Mouse (Mus musculus) 3T3-L1 (cell line): ENCODE measurements around the gene Catsperg1.
"Not testable (repeated sequence)": the region's sequence is repeated elsewhere in the genome, so short reads cannot be mapped to it uniquely, and the experiment has no call there.

Experiments used
- DNase-seq: peaks from one replicate; pipeline ENCODE4 v3.0.0-alpha.2; 2015; ENCODE audit warnings: low read depth, low spot score

Catsperg1 gene

DNA sequence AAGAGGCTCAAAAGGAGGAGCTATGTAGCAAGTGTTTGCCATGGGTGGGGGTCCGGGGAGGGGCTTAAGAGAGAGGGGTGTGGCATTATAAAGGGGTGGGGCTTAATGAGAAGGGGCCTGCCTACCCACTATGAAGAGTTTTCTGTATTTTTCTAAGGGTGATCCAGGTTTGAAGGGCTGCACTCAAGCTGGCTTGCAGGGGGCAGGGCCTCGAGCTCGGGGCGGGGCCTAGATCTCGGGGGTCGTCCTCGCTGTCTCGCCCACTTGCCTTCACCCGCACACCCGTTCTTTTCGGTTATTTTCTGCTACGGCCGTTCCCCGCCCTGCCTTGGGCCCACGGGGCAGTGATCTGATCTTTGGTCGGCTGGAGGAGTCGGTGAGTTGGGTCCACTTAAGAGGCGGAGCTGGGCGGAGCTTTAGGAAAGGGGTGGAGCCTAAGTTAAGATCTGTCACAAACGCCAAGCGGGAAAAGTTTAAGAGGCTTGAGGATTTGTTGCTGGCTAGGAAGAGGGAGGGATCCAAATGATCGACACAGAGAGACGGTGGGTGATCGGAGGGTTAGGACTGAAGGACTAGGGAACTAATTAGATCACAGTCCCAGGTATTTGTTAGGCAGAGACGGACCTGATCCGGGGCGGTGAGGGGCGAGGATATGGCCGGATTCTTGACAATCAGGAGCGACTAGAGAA is 43.6 kb downstream of the Catsperg1 start, which contains the start of the genes Ggn and Spred3:
Ggn (plus strand) TSS at position 145 of the 689 bp plus-strand sequence.
Spred3 (minus strand) TSS at position 346 of the 689 bp plus-strand sequence.
- peak; percentile 88 for DNase-seq

DNA sequence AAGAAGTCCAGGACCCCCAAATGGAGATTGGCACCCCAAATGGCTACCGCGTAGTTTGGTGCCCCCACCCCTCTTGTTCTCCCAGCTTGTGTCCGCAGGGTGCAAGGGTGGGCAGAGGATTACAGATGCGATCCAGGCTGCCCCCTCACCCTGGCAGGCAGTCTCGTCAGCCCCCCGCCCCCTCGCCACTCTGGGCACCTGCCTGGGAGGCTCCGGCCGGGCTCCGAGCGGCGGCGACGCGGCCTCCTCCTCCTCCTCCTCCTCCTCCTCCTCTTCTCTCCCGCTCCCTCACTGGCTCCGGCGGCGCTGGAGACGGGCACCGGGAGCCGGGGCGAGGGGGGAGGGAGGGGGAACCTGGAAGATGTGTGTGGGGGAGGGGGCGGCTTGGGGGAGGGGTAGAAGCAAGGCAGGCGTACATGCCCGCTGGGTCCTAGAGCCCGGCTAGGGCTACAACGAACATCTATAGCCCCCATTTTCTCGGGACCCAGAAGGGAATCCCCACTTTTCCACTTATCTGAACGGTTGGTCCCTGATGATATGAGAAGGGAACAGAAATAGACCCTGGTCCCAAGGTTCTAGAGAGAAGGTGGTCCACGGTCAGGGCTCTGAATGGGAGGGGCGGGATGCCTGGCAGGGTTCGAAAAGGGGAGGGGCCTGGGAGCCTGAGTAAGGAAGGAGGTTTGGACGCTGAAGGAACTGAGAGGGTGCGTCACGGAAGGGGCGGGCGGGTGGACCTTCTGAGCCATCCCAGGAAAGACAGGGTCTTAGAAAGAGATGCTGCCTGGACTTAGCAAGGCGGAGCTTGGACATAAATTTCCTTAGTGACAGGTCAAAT is 44.4 kb downstream of the Catsperg1 start:
- peak; percentile 96 for DNase-seq

DNA sequence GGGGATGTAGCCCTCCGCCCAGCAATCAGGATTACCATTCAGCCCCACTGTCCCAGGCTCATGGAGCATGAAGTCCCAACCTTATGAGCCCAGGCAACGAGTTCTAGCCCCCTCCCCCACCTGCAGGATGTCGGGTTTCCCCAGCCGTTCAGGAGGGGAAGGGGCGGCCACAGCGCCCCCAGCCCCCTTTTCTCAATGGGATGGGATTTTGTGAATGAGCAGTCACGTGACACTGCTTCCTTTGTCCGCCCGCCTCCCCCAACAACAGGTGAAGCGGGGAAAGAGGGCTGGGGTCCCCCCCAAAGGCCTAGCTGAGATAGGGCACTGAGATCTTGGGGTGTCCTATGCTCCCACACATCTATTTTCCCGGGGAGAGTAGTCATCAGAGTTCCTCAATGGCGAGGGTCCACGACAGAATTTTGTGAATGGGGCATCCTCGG is 45.0 kb downstream of the Catsperg1 start:
- peak; percentile 8 for DNase-seq

DNA sequence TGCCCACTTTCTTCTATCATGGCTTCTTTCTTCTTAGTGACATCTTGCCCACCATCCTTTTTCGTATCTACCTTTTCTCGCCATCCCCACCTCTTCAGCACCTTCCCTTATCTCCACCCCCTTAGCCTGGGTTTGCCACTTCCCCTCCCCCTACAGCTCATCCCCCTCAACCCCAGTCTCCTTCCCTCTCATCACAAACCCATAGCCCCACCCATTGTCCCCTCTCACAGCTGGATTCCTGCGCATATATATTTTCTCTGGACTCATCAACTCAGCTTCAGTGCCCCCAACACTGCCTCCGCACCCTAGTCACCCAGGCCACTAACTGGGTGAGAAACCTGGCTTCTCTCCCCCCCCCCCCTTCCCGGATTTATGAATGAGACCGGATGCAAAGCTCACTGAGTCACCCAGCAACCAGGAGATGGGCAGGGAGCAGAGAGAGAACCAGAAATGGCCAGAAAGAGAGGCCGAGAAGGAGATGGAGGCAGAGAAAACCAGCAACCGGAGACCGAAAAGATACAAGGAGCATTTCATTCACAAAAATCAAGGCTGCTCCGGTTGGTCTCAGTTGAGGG is 45.6 kb downstream of the Catsperg1 start:
- peak; percentile 56 for DNase-seq

DNA sequence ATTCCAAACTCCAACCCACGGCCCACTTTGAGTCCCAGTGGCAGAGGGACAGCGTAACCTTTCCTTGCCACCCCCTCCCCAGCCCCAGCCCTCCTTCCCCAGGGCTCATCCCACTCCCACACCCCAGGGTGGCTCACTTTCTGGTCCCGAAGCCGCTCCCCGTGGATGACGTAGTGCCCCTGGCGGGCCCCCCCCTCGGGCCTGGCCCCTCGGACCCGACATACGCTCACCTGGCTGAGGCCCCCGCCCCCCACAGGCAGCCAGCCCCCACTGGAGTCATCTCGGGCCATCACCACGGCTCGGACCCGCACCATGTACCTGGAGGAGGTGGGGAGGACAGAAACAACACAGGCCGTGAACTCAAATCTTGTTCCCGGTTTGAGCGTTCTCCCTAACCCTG is 46.2 kb downstream of the Catsperg1 start:
- DNase-seq, result no peak

DNA sequence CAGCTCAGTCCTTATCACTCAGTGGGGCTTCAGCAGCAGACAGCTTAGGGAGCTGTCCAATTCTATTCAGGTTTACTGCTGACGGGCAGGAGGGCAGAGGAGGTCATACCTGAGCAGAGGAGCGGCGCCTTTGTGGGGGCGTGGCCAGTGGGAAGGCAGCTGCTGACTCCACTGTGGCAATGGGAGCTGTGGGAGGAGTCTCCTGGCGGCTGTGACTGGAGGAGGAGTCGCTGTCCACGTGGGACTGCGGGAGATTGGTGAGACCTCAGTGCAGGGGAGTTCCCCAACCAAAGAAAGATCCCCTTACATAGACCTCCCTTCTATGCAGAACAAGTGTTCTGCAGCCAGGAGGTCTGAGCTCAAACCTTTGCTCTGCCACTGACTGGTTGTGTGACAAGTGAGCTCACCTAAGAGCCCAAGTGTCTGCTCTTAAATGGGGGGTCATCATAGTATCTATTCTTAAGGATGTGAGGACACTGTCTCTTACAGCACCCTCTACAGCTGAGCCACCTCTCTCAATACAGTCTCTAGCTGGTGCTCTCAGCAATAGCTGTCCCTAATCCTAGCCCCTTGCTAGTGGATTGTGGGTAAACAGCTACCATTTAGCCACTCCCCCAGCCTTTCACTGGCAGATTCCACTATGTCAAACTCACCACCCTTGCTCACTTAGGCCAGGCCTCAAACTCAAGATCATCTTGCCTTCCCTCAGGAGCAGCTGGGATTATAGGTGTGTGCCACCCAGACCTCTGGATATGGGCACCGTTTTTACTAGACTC is 50.9 kb downstream of the Catsperg1 start:
- no peak for DNase-seq

DNA sequence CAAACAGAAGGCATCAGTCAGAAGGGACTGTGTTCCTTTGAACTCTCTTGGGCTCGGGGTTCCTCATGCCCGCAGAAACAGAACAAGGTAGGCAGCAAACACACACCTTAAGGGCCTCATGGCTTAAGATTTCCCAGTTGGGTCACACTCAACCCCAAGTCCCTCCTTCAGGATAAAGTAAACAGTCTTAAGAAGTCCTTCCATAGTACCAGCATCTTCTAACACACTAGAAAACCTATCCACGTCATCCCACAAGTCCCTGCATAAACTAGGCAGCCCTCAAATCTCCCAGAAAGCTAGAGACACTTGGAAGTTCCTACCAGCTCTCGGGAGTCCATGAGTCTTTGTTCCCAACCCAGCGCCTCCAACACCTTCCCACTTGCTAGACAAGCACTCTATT is 51.5 kb downstream of the Catsperg1 start:
- DNase-seq, result no peak

DNA sequence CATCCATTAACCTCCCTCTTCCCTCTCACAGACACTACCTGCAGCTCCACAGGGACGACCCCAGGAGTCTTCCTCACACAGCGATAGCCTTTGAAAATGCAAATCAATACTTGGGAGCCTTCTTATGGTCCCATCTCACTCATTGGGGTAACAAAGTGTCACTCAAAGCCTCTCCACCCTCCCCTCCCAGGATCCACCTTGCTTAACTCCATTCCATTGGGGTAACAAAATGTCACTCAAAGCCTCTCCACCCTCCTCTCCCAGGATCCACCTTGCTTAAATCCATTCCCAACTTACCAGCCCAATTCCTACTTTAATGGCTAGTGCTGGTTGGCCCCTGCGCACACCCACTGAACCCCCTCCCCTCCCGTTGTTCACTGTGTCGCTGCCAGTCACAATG is 55.6 kb downstream of the Catsperg1 start:
- no peak for DNase-seq

DNA sequence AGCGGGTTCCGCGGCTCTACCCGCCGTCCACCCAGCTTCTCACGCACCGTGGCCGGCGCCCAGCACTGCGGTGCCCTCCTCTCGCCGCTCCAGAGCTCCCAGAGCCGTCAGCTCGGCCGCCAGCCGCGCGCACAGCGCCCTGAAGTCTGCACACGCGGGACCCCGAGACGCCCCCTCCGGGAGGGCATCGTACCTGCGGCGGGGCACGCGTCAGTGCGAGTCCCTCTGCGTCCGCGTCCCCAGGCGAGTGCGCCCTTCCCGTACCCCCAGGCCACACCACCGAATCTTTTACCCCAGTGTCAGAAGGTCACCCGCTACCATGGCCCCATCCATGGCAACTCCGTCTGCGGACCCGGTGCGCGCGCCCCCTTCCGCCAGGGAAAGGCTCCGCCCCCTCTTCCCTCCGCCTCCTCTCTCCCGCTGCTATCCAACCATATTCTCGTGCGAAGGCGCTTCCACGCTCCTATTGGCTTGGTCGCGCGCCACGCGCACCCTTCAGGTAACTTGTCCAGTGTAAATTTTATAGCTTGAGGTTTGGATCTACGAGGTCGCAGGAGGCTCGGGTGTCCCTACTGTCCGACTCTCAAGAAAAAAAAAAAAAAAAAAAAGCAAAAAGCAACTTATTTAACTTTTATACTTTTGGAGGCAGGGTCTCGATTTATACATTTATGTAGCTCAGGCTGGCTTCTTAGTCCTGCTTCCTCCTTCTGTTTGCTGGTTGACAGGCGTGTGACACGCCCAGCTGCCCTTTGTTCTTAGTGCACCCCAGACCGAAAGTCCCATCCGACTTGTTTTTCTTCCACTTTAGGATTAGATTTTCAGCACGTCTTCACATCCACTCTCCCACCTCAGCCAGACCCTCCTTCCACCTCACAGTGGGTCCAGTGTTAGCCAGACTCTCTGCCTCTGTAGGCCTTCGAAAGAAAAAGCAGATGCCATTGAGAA is 57.7 kb downstream of the Catsperg1 start, which contains the start of gene Fam98c:
Fam98c (minus strand) TSS at position 397 of the 945 bp plus-strand sequence.
- DNase-seq, result peak; percentile 73

DNA sequence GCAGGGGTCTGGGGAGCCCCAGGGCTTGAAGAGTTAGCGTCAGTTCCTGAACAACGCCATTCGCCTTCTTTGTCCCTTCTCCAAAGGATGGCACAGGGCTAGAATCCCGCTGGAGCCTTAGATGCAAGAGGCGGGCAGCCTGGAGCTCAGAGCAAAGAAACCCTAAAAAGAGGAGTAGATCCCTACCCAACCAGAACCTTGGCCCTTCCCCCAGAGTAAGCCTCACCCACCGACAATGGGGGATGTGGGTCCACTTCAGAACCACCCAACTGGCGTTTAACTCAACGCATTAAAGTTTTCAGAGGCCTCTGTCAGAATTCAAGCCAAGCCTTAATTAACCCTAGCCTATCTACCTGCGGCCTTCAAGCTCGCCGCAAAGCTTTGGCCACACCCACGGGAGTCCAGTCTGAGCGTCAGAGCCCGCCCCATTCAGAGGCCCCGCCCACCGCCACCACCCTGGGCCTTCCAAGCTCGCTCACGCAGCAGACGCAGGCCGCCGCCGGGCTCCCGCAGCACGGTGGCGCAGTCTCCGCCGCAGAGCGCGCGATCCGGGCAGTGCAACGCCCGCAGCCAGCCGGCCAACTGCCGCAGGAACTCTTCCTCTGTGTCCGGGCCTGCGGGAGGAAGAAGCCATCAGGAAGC is 58.5 kb downstream of the Catsperg1 start:
- DNase-seq, result peak; percentile 76

DNA sequence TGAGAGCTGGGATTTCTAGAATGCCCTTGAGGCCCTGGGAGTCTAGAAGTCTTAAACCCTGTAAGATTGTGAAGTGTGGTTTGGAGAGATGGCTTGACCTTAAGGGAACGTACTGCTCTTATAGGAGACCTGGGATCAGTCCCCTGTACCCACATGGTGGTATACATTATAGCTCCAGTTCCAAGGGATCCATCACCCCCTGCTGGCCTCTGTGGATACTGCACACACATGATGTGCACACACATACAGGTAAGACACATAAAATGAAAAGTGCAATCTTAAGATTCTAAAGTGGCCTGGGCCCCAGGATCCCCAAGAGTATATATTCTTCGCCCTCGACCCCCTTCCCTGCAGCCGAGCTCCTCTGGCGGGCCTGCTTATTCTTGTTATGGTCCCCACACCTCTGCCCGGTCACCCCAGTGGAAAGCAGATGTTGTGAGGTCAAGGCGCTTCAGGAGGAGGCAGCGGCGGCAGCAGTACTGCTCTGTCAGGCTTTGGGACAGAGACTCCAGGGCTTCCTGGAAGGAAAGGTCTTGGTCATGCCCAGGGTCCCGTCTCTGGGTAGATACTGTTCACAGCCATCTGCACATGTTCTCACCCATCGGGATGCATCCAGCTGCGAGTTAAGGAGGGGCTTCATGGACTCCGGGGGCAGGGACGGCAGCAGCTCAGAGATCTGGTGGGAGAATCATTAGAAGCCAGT is 59.7 kb downstream of the Catsperg1 start:
- no peak for DNase-seq

DNA sequence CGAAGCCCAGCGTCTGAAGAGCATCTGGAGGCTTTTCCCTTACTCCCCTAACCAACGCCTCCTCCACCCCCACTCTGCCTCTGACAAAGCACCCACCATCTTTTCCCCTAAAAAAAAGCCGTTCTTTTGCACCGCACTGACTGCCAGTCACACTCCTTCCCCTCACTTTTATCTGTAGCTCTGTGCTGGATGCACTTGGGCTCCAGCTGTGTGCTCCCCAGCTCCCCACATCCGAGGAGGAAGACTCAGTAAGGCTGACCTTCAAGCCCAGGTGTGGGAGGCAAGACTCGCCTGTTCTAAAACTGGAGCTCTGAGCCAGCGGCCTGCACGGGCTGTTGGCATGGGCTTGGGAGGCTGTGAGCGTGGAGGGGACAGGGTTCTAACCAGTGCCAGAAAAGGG is 62.3 kb downstream of the Catsperg1 start:
- no peak for DNase-seq

DNA sequence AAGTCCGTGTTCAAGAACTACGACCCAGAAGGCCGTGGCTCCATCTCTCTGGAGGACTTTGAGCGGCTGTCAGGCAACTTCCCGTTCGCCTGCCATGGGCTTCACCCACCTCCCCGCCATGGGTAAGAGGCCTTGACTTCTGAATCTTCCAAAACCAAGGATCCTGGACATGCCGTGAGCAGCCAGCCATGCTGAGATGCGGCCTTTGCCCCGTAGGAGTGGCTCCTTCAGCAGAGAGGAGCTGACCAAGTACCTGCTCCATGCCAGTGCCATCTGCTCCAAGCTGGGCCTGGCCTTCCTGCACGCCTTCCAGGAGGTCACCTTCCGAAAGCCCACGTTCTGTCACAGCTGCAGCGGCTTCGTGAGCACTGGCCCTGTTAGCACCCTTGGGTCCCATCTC is 65.1 kb downstream of the Catsperg1 start:
- no peak for DNase-seq

DNA sequence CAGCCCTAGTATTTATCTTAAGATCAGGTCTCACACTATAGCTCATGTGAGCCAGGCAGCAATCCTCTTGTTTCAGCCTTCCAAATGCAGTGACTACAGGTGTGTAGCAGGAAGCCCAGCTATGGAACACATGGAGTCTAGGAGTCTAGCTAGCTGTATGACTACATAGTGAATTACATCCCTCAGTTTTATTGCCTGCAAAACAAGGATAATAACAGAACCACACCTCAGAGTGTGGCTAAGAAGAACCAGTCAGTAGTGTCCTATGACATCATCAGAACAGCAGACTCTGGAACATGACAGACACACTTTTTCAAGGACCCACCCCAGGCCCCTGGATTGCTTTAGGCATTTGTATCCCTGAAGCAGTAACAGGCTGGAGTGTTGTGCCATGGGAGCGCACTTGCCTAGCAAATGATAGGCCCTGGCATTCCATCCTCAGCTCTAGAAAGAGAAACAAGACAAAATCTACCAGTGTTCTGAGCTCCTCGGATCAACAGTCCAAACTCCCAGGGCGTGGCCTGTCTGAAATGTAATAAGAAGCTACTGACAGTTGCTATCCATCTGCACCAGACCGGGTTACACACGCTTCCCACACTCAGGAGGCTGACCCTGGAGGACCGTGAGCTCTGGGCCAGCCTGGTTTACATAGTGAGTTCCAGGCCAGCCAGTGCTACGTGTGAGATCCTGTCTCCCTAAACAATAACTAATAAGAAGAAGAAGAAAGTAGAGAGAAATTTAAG is 67.0 kb downstream of the Catsperg1 start:
- no peak for DNase-seq

DNA sequence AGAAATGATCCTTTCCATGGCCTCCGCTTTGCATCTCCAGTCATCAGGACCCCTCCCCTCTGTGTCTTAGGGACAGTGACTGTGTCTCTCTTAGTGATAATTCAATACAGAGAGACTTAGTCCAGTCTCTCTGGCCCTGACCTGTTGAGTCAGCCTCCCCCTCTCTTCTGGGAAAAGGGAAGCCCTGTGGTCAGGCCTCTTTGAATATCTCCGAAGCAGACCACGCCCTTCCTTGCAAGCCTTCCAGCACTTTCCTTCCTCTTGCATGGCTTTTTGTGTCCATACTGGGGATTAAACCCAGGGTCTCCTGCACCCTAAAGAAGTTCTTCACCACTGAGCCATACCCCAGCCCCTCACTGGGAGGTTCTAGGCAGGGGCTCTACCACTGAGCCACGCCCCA is 69.8 kb downstream of the Catsperg1 start:
- DNase-seq, result peak; percentile 35

DNA sequence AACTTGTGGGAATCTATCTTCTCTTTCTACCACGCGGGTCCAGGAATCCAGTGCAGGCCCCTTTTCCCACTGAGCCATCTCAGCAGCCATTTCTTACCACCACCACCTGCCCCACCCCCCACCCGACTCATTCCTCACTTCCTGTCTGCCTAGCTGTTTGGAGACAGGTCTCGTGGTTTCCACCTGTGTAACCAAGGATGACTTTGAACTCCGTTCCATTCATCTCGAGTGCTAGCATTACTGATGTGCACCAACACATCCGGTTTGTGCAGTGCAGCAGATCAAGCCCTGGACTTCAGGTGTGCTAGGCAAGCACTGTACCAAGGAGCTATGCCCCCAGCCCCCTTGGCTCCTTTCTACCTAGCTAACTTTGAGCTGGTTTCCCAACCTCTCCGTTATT is 72.4 kb downstream of the Catsperg1 start:
- DNase-seq, result no peak

DNA sequence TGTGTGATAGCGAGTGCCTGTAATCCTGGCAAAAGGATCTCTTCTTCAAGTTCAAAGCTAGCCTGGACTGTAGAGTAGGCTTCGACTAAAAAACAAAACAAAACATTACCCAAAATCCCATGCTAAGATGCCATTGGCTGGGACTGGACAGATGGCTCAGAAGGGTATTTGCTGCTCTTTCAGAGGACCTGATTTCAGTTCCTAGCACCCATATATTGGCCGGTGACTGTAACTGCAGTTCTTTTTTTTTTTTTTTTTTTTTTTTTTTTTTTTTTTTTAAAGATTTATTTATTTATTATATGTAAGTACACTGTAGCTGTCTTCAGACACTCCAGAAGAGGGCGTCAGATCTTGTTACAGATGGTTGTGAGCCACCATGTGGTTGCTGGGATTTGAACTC is 74.6 kb downstream of the Catsperg1 start:
- DNase-seq, result not testable (repeated sequence)

DNA sequence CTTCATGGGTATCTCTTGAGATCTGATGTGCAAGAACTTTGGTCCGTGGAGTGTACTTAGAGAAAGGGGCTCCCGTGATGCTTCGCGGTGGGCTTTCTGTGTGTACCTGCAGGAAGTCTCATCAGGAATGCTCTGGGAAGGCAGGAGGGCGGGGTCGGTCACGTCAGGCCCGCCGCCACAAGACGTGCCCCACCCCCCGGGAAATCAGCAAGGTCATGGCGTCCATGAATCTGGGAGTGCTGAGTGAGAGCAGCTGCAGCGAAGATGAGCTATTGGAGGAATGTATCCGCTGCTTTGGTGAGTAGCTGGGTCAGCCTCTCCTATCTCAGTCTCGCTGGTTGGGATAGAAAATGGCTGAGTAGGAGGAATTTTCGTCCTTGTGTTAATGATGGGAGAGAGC is 76.4 kb downstream of the Catsperg1 start:
- DNase-seq, result no peak
